In genomic region chr4:116204422-116204821, GRCm38 (mm10) we compare ENCODE assay signal across 39 mouse cellular contexts. TPM values are rescaled to one million over a fixed set of nuclear protein-coding genes. Genes with fewer than 3 reads are reported as not detected.
"Had no signal": no experiment of that assay in that cellular context is flagged by ENCODE, and none has a peak within 500 bp of the region (broad histone marks: within the 10 kb centered on the region; RNA-seq: fewer than 3 reads in every experiment).

No protein-coding gene starts in this region.

- DNase-seq: cerebellum, adult 8-10 months; cerebellum, adult 9-10 months; cerebellum, adult 9-11 months; cerebellum, postnatal 10 days; cerebellum, postnatal 14 days; cerebellum, postnatal 25 days; cerebellum, postnatal 36 days; embryo, embryonic 11 days; forebrain, postnatal 0 days; gastrocnemius, adult 2 months; gastrocnemius, postnatal 10 days; gastrocnemius, postnatal 14 days; gastrocnemius, postnatal 25 days; gastrocnemius, postnatal 36 days; heart, adult 11 months; heart, adult 18-20 months; heart, adult 2 months had no signal

- H3K4me2 ChIP-seq: embryonic facial prominence, embryonic 12.5 days; embryonic facial prominence, embryonic 13.5 days; embryonic facial prominence, embryonic 15.5 days; forebrain, embryonic 12.5 days; forebrain, embryonic 13.5 days; forebrain, embryonic 15.5 days had no signal

- H3K36me3 ChIP-seq: embryonic facial prominence, embryonic 10.5 days; embryonic facial prominence, embryonic 12.5 days; embryonic facial prominence, embryonic 13.5 days; embryonic facial prominence, embryonic 15.5 days; forebrain, embryonic 10.5 days; forebrain, embryonic 12.5 days; forebrain, embryonic 15.5 days had no signal

- H3K4me1 ChIP-seq: embryonic facial prominence, embryonic 10.5 days; embryonic facial prominence, embryonic 12.5 days; embryonic facial prominence, embryonic 13.5 days; embryonic facial prominence, embryonic 15.5 days; forebrain, embryonic 10.5 days; forebrain, embryonic 12.5 days; forebrain, embryonic 13.5 days; forebrain, embryonic 15.5 days had no signal

- H3K9ac ChIP-seq: embryonic facial prominence, embryonic 12.5 days; embryonic facial prominence, embryonic 13.5 days; embryonic facial prominence, embryonic 15.5 days; forebrain, embryonic 12.5 days; forebrain, embryonic 13.5 days; forebrain, embryonic 15.5 days; forebrain, postnatal 0 days had no signal

- H3K27me3 ChIP-seq: embryonic facial prominence, embryonic 12.5 days; embryonic facial prominence, embryonic 13.5 days; embryonic facial prominence, embryonic 15.5 days; forebrain, embryonic 12.5 days; forebrain, embryonic 13.5 days; forebrain, embryonic 15.5 days had no signal

- H3K9me3 ChIP-seq: embryonic facial prominence, embryonic 10.5 days; embryonic facial prominence, embryonic 12.5 days; embryonic facial prominence, embryonic 13.5 days; embryonic facial prominence, embryonic 15.5 days; forebrain, embryonic 10.5 days; forebrain, embryonic 12.5 days; forebrain, embryonic 13.5 days; forebrain, embryonic 15.5 days had no signal

- ATAC-seq: forebrain, embryonic 13.5 days; forebrain, embryonic 14.5 days; forebrain, embryonic 15.5 days; forebrain, embryonic 16.5 days; forebrain, postnatal 0 days had no signal

- H3K27ac ChIP-seq: embryonic facial prominence, embryonic 10.5 days; embryonic facial prominence, embryonic 12.5 days; embryonic facial prominence, embryonic 13.5 days; embryonic facial prominence, embryonic 15.5 days; forebrain, embryonic 10.5 days; forebrain, embryonic 12.5 days; forebrain, embryonic 13.5 days; forebrain, embryonic 15.5 days; gastrocnemius, adult 2 months; heart, adult 2 months had no signal

- H3K4me3 ChIP-seq: embryonic facial prominence, embryonic 10.5 days; embryonic facial prominence, embryonic 12.5 days; embryonic facial prominence, embryonic 13.5 days; embryonic facial prominence, embryonic 15.5 days; erythroblast, embryonic 14.5 days; forebrain, embryonic 10.5 days; forebrain, embryonic 12.5 days; forebrain, embryonic 13.5 days; forebrain, embryonic 15.5 days; gastrocnemius, adult 2 months; heart, adult 2 months had no signal

RNA-seq across cellular contexts. Expression of gene Gm49337, which starts 31.2 kb away (rescaled TPM):
- total RNA-seq: forebrain, postnatal 0 days; gastrocnemius, postnatal 10 days; gastrocnemius, postnatal 4 days; heart, adult 18-20 months had no signal
- polyA plus RNA-seq: cortical plate, adult 2 months; embryonic facial prominence, embryonic 10.5 days; embryonic facial prominence, embryonic 11.5 days; embryonic facial prominence, embryonic 12.5 days; embryonic facial prominence, embryonic 13.5 days; embryonic facial prominence, embryonic 14.5 days; embryonic facial prominence, embryonic 15.5 days; erythroblast, embryonic 14.5 days; forebrain, embryonic 10.5 days; forebrain, embryonic 11.5 days; forebrain, embryonic 12.5 days; forebrain, embryonic 13.5 days; forebrain, embryonic 14.5 days; forebrain, embryonic 15.5 days; forebrain, embryonic 16.5 days; forebrain, postnatal 0 days; gonadal fat pad, adult 2 months; heart, adult 2 months had no signal

RNA-seq across cellular contexts. Expression of gene 1700042G07Rik, which starts 31.2 kb away (rescaled TPM):
- total RNA-seq: common myeloid progenitor, adult 5-6 weeks; forebrain, postnatal 0 days; gastrocnemius, adult 18-20 months; gastrocnemius, adult 2 months; gastrocnemius, adult 8-10 months; gastrocnemius, postnatal 10 days; gastrocnemius, postnatal 14 days; gastrocnemius, postnatal 25 days; gastrocnemius, postnatal 36 days; gastrocnemius, postnatal 4 days; granulocyte monocyte progenitor cell, adult 5-6 weeks; heart, adult 18-20 months; heart, adult 2 months had no signal
- polyA plus RNA-seq: cortical plate, adult 2 months; embryonic facial prominence, embryonic 10.5 days; embryonic facial prominence, embryonic 11.5 days; embryonic facial prominence, embryonic 12.5 days; embryonic facial prominence, embryonic 13.5 days; embryonic facial prominence, embryonic 14.5 days; embryonic facial prominence, embryonic 15.5 days; erythroblast, embryonic 14.5 days; forebrain, embryonic 10.5 days; forebrain, embryonic 11.5 days; forebrain, embryonic 12.5 days; forebrain, embryonic 13.5 days; forebrain, embryonic 14.5 days; forebrain, embryonic 15.5 days; forebrain, embryonic 16.5 days; forebrain, postnatal 0 days; frontal cortex, adult 2 months had no signal

RNA-seq across cellular contexts. Expression of gene Tspan1, which starts 37.0 kb away (rescaled TPM):
- total RNA-seq: common myeloid progenitor, adult 5-6 weeks; gastrocnemius, adult 18-20 months; gastrocnemius, adult 8-10 months; gastrocnemius, postnatal 10 days; gastrocnemius, postnatal 14 days; gastrocnemius, postnatal 25 days; gastrocnemius, postnatal 36 days; gastrocnemius, postnatal 4 days; granulocyte monocyte progenitor cell, adult 5-6 weeks; heart, adult 2 months had no signal
- polyA plus RNA-seq: erythroblast, embryonic 14.5 days; forebrain, embryonic 10.5 days; forebrain, embryonic 14.5 days had no signal

RNA-seq across cellular contexts. Expression of gene Lurap1, which starts 53.3 kb away (rescaled TPM):
- total RNA-seq: granulocyte monocyte progenitor cell, adult 5-6 weeks had no signal
- polyA plus RNA-seq: erythroblast, embryonic 14.5 days had no signal
